Mouse (Mus musculus) embryonic facial prominence, embryonic 13.5 days (tissue): ENCODE measurements around the gene Mkrn2. TPM values are rescaled to one million over a fixed set of nuclear protein-coding genes. Genes with fewer than 3 reads are reported as not detected.

ENCODE experiments used
- ATAC-seq: fragments of 200-750 bp; cut with Nextera tagmentation; 2 replicates; pipeline ENCODE4 v1.8.0; 2017; ENCODE audit warnings: low read depth; ENCODE audit not compliant: insufficient number of reproducible peaks, insufficient read depth, low FRiP score, low TSS enrichment
- H3K27ac ChIP-seq: fragments of 300-500 bp; sonication (generic); 2 replicates; pipeline ENCODE4 v1.5.1; 2015; ENCODE audit warnings: moderate library complexity, mild to moderate bottlenecking, inconsistent platforms
- H3K27me3 ChIP-seq: fragments of 300-500 bp; sonication (generic); 2 replicates; pipeline ENCODE4 v1.6.1; 2015; ENCODE audit warnings: mild to moderate bottlenecking, inconsistent platforms
- H3K36me3 ChIP-seq: fragments of 300-500 bp; sonication (generic); 2 replicates; pipeline ENCODE4 v1.6.1; 2015; ENCODE audit warnings: mild to moderate bottlenecking, inconsistent platforms
- H3K4me1 ChIP-seq: fragments of 300-500 bp; sonication (generic); 2 replicates; pipeline ENCODE4 v1.6.1; 2015; ENCODE audit warnings: inconsistent platforms
- H3K4me2 ChIP-seq: fragments of 300-500 bp; sonication (generic); 2 replicates; pipeline ENCODE4 v1.6.1; 2015; ENCODE audit warnings: moderate library complexity, mild to moderate bottlenecking, inconsistent platforms
- H3K4me3 ChIP-seq: fragments of 300-500 bp; sonication (generic); 2 replicates; pipeline ENCODE4 v1.5.1; 2015; ENCODE audit warnings: mild to moderate bottlenecking, inconsistent platforms
- H3K9ac ChIP-seq: fragments of 300-500 bp; sonication (generic); 2 replicates; pipeline ENCODE4 v1.6.1; 2015; ENCODE audit warnings: mild to moderate bottlenecking, inconsistent platforms
- H3K9me3 ChIP-seq: fragments of 300-500 bp; sonication (generic); 2 replicates; pipeline ENCODE4 v1.6.1; 2016; ENCODE audit warnings: inconsistent platforms
- WGBS: fragments of 180-500 bp; shearing (Covaris S2); methylation state at CpG from one replicate; pipeline ENCODE4 v1.1.7; 2015; ENCODE audit warnings: mixed read lengths; 5-methylcytosine and 5-hydroxymethylcytosine counted together
- polyA plus RNA-seq: library from polyadenylated mRNA; unstranded; fragments of >200 nt; fragmentation: Nextera tagmentation; extraction: Ambion mirVana; gene quantifications from 2 replicates; pipeline ENCODE4 v1.2.1, GENCODE M21; 2015

The Mkrn2 gene
- polyA plus RNA-seq: 25.3 and 35.9 TPM in 2 replicates

DNA sequence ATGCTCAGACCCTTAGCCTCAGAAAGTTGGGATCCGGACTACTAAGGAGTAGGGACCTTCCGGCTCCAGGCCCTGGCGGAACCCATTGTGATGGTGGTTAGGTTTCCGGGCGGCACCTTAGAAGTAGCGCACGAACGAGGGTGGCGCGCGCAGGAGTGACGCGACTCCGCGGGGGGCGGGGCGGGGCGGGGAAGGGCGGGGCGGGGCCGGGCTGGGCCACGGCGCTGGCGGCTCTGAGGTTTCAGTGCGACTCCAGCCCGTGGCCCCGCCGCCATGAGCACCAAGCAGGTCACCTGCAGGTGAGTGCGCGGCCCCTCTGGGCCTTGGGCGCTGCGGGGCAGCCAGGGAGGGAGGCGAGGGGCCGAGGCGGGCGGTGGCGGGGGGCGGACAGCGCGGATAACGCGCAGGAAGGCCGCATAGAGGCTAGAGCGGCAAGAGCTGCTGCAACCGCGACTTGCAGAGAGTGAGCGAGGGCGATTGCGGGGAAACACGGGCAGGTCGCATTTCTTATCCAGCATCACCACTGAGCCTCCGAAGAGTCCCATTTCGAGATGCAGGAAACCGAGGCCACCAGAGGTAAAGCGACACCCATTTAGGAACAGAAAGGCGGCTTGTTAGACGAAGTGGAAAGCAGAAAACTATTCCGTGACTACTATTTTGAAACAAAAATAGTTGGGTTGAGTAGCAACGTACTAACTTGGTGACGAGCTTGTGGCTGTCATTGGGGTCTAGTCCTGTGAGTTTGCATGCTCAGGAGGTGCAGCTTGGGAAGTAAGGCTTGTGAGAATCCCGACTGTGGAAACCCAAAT lies at the start of gene Mkrn2:
Gene Mkrn2 (plus strand): TSS at position 188 of the 809 bp plus-strand sequence.
- Histone ChIP-seq H3K9ac (peak within 1 kb of the TSS; percentile 86), H3K27ac (peak within 1 kb of the TSS; percentile 84), H3K4me2 (peak within 1 kb of the TSS; percentile 73), H3K27me3 (no peaks in the 10 kb centered on the region), H3K4me3 (peak within 1 kb of the TSS; percentile 89), H3K9me3 (no peaks in the 10 kb centered on the region), H3K36me3 (peaks cover 16% of the 10 kb centered on the region), H3K4me1 (peaks cover 11% of the 10 kb centered on the region)
- peak; percentile 90 for ATAC-seq
- WGBS: under 1% methylated on average over 61 of the region's 61 CpGs

DNA sequence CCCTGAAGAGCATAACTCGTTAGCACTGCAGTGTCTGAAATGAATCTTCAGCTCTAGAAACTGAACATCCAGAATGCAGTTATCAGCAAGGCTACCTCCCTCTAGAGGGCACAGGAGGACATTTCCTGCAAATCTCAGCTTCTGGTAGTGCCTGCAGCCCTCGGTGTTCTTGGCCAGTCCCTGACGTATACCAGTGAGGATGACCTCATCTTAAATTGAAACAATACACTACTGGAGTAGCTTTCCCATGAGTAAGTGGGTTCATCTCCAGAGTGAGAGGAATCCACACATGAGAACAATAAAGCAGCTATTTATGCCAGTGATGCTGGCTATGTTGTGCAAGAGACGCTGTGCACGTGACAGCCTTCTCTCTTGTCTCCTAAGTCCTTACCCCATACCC lies 46.2 kb upstream of the Mkrn2 start:
- 72% methylated on average over 5 of the region's 5 CpGs for WGBS
- Histone ChIP-seq H3K36me3 (peaks cover 81% of the 10 kb centered on the region), H3K4me3 (no peak overlapping the region), H3K9me3 (no peaks in the 10 kb centered on the region), H3K27ac (no peak overlapping the region), H3K9ac (no peak overlapping the region), H3K4me1 (no peaks in the 10 kb centered on the region), H3K4me2 (no peak overlapping the region), H3K27me3 (no peaks in the 10 kb centered on the region)
- ATAC-seq: no peak

DNA sequence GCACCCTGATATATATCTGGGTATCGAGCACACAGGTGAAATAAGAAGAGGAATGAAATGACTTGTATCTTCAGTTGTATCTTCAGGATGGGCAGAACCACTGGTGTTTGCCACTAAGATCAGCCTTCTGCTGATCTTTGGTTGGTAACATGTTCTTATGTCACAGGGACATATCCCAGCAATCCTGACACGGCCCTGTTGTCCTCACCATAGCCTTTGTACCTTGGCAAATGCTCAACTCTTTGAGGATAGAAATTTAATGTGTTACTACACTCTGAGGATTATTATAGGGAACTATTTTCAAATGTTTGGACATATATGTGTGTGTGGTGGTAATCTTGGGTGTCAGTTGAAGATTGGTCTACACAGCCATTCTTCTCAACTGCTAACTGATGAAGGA lies 43.5 kb upstream of the Mkrn2 start:
- 97% methylated on average over 2 of the region's 2 CpGs for WGBS
- no peak for ATAC-seq
- H3K4me2 ChIP-seq: no peak overlapping the region
- H3K4me1 ChIP-seq: no peaks in the 10 kb centered on the region
- H3K27ac ChIP-seq: no peak overlapping the region
- H3K36me3 ChIP-seq: peaks cover 77% of the 10 kb centered on the region
- no peaks in the 10 kb centered on the region for H3K27me3 ChIP-seq
- H3K4me3 ChIP-seq: no peak overlapping the region
- no peaks in the 10 kb centered on the region for H3K9me3 ChIP-seq
- no peak overlapping the region for H3K9ac ChIP-seq

DNA sequence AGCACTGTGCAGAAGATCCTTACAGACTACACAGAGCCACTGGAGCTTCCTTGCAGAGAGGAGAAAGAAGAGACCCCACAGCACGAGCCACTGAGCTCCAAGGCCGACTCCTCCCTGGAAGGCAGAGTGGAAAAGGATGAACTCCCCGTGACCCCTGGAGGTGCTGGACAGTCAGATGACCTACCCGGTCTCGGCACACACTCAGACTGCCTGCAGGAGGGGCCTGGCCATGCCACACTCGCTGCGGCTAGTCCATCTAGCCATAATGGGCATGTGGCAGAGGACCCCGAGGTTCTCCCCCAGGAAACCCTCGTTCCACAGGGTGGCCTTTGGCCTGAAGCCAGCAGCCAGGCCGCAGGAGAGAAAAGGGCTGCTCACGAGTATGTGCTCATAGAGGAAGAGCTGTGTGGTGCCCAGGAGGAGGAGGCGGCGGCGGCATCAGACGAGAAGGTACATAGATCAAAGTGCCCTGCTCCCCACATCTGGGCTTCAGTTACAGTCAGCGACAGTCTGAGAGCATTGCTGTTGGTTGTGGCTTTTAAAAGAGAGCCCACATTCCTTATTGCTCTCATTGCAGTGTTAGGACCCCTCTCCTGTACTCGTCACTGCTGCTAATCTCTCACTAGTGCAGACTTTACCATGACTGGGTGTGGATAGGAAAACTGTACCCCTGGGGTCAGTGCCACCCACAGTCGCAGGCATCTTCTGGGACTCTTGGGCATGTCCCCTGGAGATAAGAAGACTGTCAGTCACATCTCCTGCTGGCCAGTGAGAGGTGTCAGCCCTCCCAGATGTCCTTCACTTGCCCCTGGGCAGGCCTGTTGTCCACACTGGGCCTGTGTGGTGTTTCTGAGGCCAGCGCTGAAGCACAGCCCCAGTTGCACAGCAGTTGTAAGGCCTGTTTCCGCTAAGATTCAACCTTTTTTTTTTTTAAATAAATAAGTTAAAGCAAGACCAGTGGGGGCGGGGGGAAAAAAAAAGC lies 41.8 kb upstream of the Mkrn2 start:
- Histone ChIP-seq H3K9ac (no peak overlapping the region), H3K9me3 (no peaks in the 10 kb centered on the region), H3K4me2 (no peak overlapping the region), H3K27ac (no peak overlapping the region), H3K4me1 (no peaks in the 10 kb centered on the region), H3K27me3 (no peaks in the 10 kb centered on the region), H3K4me3 (no peak overlapping the region), H3K36me3 (peaks cover 74% of the 10 kb centered on the region)
- peak; percentile 37; the same call in 1 of the 2 replicates for ATAC-seq
- 81% methylated on average over 21 of the region's 21 CpGs for WGBS

DNA sequence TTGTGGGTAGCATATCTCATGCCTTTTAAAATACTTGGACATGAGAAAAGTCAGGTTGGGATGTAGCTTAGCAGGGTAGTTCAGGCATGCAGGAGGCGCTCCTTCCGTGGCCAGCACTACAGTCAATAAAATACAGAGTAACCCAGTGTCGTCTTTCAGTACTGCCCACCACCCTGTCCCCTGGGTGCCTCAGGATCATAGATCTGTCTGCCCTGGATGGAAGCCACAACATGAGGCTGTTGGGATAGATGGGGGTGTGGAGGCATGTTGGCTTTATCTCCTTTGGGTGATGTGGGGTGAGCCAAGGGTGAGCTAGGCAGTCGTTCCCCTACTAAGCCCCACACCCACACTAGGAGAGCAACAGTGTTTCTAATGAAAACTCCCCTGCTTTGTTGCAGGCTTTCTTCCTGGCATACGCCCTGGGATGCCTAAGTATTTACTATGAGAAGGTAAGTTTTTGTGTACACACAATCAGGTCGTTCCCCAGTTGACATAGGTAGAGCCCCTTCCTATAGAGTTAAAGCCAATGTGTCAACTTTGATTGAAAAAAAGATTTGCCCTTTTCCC lies 36.1 kb upstream of the Mkrn2 start:
- H3K9me3 ChIP-seq: no peaks in the 10 kb centered on the region
- H3K36me3 ChIP-seq: peaks cover 87% of the 10 kb centered on the region
- no peaks in the 10 kb centered on the region for H3K4me1 ChIP-seq
- no peaks in the 10 kb centered on the region for H3K27me3 ChIP-seq
- 89% methylated on average over 6 of the region's 6 CpGs for WGBS
- no peak for ATAC-seq
- no peak overlapping the region for H3K4me3 ChIP-seq
- H3K4me2 ChIP-seq: no peak overlapping the region
- H3K9ac ChIP-seq: no peak overlapping the region
- H3K27ac ChIP-seq: no peak overlapping the region

DNA sequence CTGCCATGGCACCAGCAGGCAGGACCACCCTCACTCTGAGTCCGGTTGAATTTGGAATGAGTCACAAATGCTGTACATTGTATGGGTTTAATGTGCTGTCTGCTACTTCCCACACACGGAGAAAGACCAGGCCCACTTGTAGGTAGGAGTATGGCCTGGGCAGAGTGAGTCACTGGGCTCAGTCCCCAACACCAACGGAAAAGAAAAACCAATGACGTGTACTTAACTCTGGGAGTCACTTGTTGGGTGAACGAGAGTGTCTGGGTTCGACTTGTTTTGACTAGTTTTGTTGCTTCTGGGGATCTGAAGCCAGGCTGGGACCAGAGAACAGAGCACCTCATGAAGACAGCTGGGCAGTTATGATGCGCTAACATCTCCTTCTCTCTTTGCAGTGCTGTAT lies 27.5 kb upstream of the Mkrn2 start:
- 85% methylated on average over 7 of the region's 7 CpGs for WGBS
- H3K36me3 ChIP-seq: peaks cover 87% of the 10 kb centered on the region
- no peaks in the 10 kb centered on the region for H3K9me3 ChIP-seq

DNA sequence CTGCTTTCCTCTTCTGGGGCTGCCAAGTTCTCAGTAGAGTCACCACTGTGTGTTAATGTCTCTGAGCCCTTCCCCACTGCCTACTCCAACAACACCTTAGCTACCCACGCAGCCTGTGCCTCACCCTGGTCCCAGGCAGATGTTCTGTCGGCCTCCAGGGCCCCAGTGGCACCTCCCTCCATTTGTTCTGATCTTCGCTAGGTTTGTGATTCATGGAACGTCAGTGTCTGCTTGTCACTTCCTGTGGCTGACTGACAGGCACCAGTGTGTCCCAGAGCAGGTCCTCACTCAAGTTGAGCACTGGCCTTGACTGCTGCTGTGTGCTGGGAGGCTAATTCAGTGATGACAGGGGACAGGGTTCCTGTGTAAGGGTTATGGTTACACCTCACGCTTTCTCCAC lies 24.3 kb upstream of the Mkrn2 start:
- Histone ChIP-seq H3K9me3 (no peaks in the 10 kb centered on the region), H3K4me1 (no peaks in the 10 kb centered on the region), H3K27ac (no peak overlapping the region), H3K27me3 (no peaks in the 10 kb centered on the region), H3K4me3 (no peak overlapping the region), H3K9ac (no peak overlapping the region), H3K4me2 (no peak overlapping the region), H3K36me3 (peaks cover 71% of the 10 kb centered on the region)
- no peak for ATAC-seq
- 82% methylated on average over 5 of the region's 5 CpGs for WGBS

More for the DNA sequence above, 27.5 kb upstream of the Mkrn2 start:
- Histone ChIP-seq H3K27me3 (no peaks in the 10 kb centered on the region), H3K4me3 (no peak overlapping the region), H3K4me2 (no peak overlapping the region), H3K27ac (no peak overlapping the region), H3K4me1 (no peaks in the 10 kb centered on the region), H3K9ac (no peak overlapping the region)
- ATAC-seq: no peak

DNA sequence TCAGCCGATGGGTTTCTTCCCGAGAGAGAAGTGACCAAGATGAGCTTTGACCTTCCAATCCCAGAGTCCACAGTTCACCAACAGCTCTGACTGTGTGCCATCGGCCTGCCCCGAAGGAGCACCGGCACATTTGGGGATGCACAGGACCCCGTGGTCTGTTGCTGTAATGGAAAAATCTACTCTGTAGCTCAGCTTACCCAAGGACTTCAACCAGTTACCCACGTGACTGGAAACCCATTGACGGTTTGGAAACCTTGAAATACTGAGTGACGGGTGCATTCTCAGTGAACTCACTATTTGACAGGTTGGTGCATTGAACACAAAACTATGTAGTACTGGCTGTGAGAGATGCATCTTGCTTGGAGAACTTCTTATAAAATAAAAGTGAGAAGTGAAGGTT lies 23.8 kb upstream of the Mkrn2 start:
- Histone ChIP-seq H3K4me2 (no peak overlapping the region), H3K36me3 (peaks cover 67% of the 10 kb centered on the region), H3K9me3 (no peaks in the 10 kb centered on the region), H3K9ac (no peak overlapping the region), H3K4me3 (no peak overlapping the region), H3K27me3 (no peaks in the 10 kb centered on the region), H3K4me1 (no peaks in the 10 kb centered on the region), H3K27ac (no peak overlapping the region)
- ATAC-seq: no peak
- WGBS: 94% methylated on average over 9 of the region's 9 CpGs

DNA sequence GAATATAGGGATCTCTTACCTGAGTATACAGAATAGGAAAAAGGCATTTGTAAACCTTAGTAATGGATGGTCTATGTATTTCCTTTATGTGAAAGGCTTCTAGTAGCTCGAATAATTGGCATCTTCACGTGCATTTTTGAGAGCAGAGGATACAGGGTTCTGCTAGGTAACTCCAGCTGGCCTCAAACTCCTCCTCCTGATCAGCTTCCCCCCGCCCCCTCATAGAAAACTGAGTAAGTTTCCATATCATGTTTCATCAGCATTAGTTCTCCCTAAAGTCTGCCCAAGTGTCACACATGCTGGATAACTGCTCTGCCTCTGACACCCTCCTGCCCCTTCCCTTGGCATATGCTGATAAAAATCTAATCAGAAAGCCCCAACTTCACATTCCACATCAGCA lies 20.9 kb upstream of the Mkrn2 start:
- Histone ChIP-seq H3K36me3 (peaks cover 45% of the 10 kb centered on the region), H3K4me1 (no peaks in the 10 kb centered on the region), H3K4me3 (no peak overlapping the region), H3K27ac (no peak overlapping the region), H3K9ac (no peak overlapping the region), H3K9me3 (no peaks in the 10 kb centered on the region), H3K4me2 (no peak overlapping the region), H3K27me3 (no peaks in the 10 kb centered on the region)
- 67% methylated on average over 3 of the region's 3 CpGs for WGBS
- ATAC-seq: no peak

DNA sequence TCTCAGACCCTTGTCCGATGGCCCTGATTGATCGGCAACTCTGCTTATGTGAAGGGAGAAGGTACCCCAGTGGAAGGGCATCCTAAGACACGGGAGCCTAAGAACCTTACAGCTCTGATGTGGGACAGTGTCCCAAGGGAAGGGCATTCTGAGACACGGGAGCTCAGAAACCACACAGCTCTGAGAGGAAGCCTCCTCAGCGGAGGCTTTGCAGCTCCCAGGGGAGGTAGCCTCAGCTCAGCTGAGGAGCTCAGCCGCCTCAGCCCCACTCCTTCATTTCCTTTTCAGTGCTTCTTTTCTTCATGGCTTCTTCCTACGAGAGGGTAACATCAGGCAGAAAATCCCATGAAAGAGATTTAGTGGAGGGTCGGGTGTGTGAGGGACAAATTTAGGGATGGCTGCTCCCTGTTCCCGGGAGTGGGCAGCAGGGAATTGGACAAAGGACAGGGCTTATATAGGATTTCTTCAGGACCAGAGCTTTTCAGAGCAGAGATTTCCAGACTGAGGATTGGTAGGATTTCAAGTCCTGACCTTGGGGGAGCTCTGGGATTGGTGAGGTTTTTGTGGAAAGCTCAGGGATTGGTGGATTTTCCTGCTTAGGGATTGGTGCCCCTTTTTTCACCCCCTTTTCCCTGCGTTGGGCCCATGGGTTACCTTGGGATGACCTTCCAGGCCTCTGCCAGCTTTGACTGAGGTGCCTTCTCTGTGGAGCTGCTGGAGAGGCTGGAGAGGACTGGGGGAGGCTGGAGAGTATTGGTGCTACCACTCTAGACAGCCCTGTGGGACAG lies 19.2 kb upstream of the Mkrn2 start:
- H3K4me2 ChIP-seq: no peak overlapping the region
- H3K9me3 ChIP-seq: no peaks in the 10 kb centered on the region
- 79% methylated on average over 10 of the region's 10 CpGs for WGBS
- no peak overlapping the region for H3K27ac ChIP-seq
- no peak for ATAC-seq
- H3K36me3 ChIP-seq: peaks cover 28% of the 10 kb centered on the region
- H3K4me3 ChIP-seq: no peak overlapping the region
- no peak overlapping the region for H3K9ac ChIP-seq
- H3K27me3 ChIP-seq: no peaks in the 10 kb centered on the region
- H3K4me1 ChIP-seq: no peaks in the 10 kb centered on the region
